Mouse (Mus musculus) embryonic fibroblast, embryonic 13.5 days (primary cell): ENCODE data around the gene Cabs1.

ENCODE experiments used
- CTCF ChIP-seq: IDR thresholded peaks from 2 replicates; pipeline ENCODE4 v1.5.1; 2011; ENCODE audit warnings: mild to moderate bottlenecking, control low read depth, low read length, moderate library complexity, borderline replicate concordance; ENCODE audit not compliant: insufficient read depth
- POLR2A ChIP-seq: IDR thresholded peaks from 2 replicates; pipeline ENCODE4 v1.6.1; 2011; ENCODE audit warnings: low read depth, mild to moderate bottlenecking, control low read depth, low read length, moderate library complexity

DNA sequence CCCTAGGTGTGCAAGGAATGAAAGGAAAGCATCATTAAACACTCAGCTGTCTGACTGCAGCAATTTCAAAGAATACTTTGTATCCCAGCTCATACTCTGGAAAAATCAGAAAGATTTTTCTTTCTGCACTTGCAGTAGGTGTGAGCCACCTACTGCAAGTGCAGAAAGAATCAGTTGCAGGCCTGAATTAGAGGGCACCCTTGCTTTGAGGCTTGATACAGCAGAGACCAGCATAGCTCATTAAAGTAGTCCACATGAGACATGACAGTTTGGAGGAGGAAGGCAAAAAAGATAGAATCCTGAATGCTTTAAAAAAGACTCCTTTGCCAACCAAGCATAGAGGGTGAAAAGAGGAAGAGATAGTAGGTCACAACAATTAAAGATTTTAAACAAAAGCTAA, 36.7 kb upstream of the Cabs1 start:
- no peak for TF ChIP-seq CTCF
- no peak for TF ChIP-seq POLR2A
